Mouse (Mus musculus) heart, embryonic 16.5 days (tissue): Measurements from ENCODE around the gene Sncb. TPM values are rescaled to one million over a fixed set of nuclear protein-coding genes. Genes with fewer than 3 reads are reported as not detected.

Experiments used
- ATAC-seq: fragments of 200-750 bp; cut with Nextera tagmentation; replicated peaks from 2 replicates; pipeline ENCODE4 v1.8.0; 2017; ENCODE audit warnings: moderate number of reproducible peaks; ENCODE audit not compliant: insufficient read depth, low FRiP score; ENCODE audit errors: extremely low read depth
- H3K27ac ChIP-seq: fragments of 300-500 bp; sonication (generic); 2 replicates; pipeline ENCODE4 v1.5.1; 2014; ENCODE audit warnings: mild to moderate bottlenecking, low read length, control low read depth, moderate library complexity
- H3K27me3 ChIP-seq: fragments of 300-500 bp; sonication (generic); 2 replicates; pipeline ENCODE4 v1.6.1; 2014; ENCODE audit warnings: low read length, mixed read lengths; ENCODE audit not compliant: control insufficient read depth, insufficient read depth
- H3K36me3 ChIP-seq: fragments of 300-500 bp; sonication (generic); 2 replicates; pipeline ENCODE4 v1.6.1; 2014; ENCODE audit not compliant: control insufficient read depth, insufficient read depth
- H3K4me1 ChIP-seq: fragments of 300-500 bp; sonication (generic); 2 replicates; pipeline ENCODE4 v1.6.1; 2014; ENCODE audit warnings: low read length, mixed read lengths; ENCODE audit not compliant: control insufficient read depth, insufficient read depth
- H3K4me2 ChIP-seq: fragments of 300-500 bp; sonication (generic); 2 replicates; pipeline ENCODE4 v1.6.1; 2014; ENCODE audit warnings: low read depth, mild to moderate bottlenecking, control low read depth, low read length
- H3K4me3 ChIP-seq: fragments of 300-500 bp; sonication (generic); 2 replicates; pipeline ENCODE4 v1.5.1; 2014; ENCODE audit warnings: mild to moderate bottlenecking, control low read depth, low read length
- H3K9ac ChIP-seq: fragments of 300-500 bp; sonication (generic); 2 replicates; pipeline ENCODE4 v1.6.1; 2014; ENCODE audit warnings: low read length, control low read depth
- H3K9me3 ChIP-seq: fragments of 300-500 bp; sonication (generic); replicated peaks from 2 replicates; pipeline ENCODE4 v1.6.1; 2016; ENCODE audit warnings: low read length; ENCODE audit not compliant: control insufficient read depth
- WGBS: fragments of 180-500 bp; shearing (Covaris S2); extraction: QIAGEN DNeasy Blood & Tissue Kit; methylation state at CpG from one replicate; pipeline ENCODE4 v1.1.7; 2014; 5-methylcytosine and 5-hydroxymethylcytosine counted together
- polyA plus RNA-seq: library from polyadenylated mRNA; unstranded; fragments of >200 nt; fragmentation: Nextera tagmentation; extraction: Ambion mirVana; gene quantifications from 2 replicates; pipeline ENCODE4 v1.2.1, GENCODE M21; 2015

Gene Sncb
- polyA plus RNA-seq = not detected in 2 replicates

DNA sequence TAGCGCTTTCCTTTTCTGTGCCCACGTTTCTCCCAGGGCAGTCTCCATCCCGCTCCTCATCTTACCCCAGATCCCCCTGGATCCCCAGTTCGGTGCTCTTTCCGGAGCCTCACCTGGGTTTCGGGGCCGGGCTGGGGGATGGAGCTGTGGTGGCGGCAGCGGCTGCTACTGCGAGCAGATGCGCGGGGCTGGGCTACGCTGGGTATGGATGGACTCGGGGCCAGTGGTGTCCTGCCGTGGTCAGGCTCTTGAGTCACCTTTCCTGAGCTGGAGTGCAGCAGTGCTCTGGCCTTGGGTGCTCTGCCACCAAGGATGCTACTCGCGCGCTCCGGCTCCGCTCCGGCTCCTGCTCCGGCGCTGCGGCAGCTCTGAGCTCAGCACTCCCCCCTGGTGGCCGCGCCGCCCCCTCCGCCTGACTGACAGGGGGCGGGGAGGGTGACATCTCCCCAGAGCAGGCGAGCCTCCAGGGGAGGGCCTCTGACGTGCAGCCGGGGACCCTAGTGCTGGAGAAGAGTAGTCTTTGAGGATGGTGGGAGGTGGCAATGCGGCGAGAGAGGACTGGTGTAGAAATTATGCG is at the start of gene Sncb:
Gene Sncb, minus strand, starts transcription at position 404 of the 577 bp plus-strand sequence.
- no peak within 1 kb of the TSS for H3K9ac ChIP-seq
- peak within 1 kb of the TSS; percentile 34 for H3K4me3 ChIP-seq
- H3K4me2 ChIP-seq = peak within 1 kb of the TSS; percentile 56
- H3K36me3 ChIP-seq = no peaks in the 10 kb centered on the region
- no peak; the same call in 1 of the 2 replicates for ATAC-seq
- 2% methylated on average over 35 of the region's 35 CpGs for WGBS
- no peak within 1 kb of the TSS for H3K27ac ChIP-seq
- peaks cover 7% of the 10 kb centered on the region for H3K9me3 ChIP-seq
- H3K27me3 ChIP-seq = peaks cover 58% of the 10 kb centered on the region
- H3K4me1 ChIP-seq = peaks cover 7% of the 10 kb centered on the region

DNA sequence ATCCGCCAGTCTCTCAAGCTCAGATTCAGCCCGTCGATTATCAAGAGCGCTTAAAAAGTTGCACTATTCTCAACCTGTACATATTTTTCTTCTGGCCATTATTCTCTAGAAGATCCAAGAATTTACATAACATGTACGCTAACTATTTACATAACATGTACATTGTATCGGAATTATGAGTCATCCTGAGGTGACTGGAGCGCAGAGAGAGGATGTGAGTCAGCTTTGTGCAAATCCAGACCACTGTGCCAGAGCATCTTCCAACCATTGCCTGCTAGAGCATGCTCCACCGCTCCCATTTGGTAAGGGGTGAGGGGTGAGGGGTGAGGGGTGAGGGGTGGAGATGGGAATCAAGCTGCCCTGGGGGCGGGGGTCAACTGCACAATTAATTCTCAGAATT is 47.0 kb upstream of the Sncb start:
- H3K4me3 ChIP-seq = no peak overlapping the region
- no peak for ATAC-seq
- H3K27me3 ChIP-seq = no peaks in the 10 kb centered on the region
- no peak overlapping the region for H3K4me2 ChIP-seq
- H3K4me1 ChIP-seq = no peaks in the 10 kb centered on the region
- 77% methylated on average over 9 of the region's 9 CpGs for WGBS
- H3K36me3 ChIP-seq = no peaks in the 10 kb centered on the region
- H3K9ac ChIP-seq = no peak overlapping the region
- no peak overlapping the region for H3K27ac ChIP-seq
- H3K9me3 ChIP-seq = no peaks in the 10 kb centered on the region

DNA sequence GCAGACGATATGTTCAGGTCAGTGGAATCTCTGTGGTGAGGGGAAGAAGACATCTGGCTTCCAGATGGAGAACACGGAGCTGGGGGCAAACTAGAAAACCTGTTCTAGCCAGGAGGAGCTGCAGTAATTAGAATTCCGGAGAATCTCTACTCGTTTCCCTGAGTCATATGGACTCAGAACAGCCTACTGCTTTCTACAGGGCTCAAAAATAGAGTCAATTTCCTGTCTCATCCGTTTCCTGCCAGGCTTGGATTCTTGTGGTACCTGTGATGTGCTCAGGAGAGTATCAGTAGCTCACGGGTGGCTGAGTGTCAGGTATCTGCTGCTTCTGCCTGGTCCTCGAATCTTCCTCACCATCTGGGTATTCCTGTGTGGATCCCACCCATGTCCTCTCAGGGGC is 45.1 kb upstream of the Sncb start:
- H3K9ac ChIP-seq = no peak overlapping the region
- no peaks in the 10 kb centered on the region for H3K36me3 ChIP-seq
- H3K9me3 ChIP-seq = no peaks in the 10 kb centered on the region
- WGBS = 45% methylated on average over 7 of the region's 7 CpGs
- no peaks in the 10 kb centered on the region for H3K4me1 ChIP-seq
- H3K27ac ChIP-seq = no peak overlapping the region
- no peak overlapping the region for H3K4me3 ChIP-seq
- peaks cover 3% of the 10 kb centered on the region; the same call in 1 of the 2 replicates for H3K27me3 ChIP-seq
- no peak for ATAC-seq
- H3K4me2 ChIP-seq = no peak overlapping the region

DNA sequence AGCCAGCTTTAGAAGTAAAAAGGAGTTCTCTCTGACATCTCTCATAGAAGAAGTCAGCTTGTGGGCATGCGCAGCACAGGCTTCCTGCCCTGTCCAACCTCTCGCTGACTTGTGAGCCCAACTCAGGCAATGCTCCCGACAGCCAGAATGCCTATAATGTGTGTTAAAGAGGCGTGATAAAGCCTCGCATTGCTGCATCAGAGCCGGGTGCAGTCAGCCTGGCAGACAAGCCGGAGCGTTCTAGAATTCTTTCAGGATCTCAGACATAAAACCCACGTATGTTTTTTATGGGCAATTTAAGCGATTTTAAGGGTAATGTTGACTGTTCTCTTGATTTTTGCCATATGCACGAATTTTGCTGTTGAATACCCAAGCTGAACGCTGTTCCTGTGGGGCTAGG is 41.7 kb upstream of the Sncb start:
- ATAC-seq = no peak
- H3K27me3 ChIP-seq = peaks cover 18% of the 10 kb centered on the region
- WGBS = 66% methylated on average over 12 of the region's 12 CpGs
- no peak overlapping the region for H3K4me3 ChIP-seq
- H3K9ac ChIP-seq = no peak overlapping the region
- H3K4me2 ChIP-seq = no peak overlapping the region
- no peaks in the 10 kb centered on the region for H3K36me3 ChIP-seq
- H3K4me1 ChIP-seq = no peaks in the 10 kb centered on the region
- no peak overlapping the region for H3K27ac ChIP-seq
- no peaks in the 10 kb centered on the region; the same call in 1 of the 2 replicates for H3K9me3 ChIP-seq

DNA sequence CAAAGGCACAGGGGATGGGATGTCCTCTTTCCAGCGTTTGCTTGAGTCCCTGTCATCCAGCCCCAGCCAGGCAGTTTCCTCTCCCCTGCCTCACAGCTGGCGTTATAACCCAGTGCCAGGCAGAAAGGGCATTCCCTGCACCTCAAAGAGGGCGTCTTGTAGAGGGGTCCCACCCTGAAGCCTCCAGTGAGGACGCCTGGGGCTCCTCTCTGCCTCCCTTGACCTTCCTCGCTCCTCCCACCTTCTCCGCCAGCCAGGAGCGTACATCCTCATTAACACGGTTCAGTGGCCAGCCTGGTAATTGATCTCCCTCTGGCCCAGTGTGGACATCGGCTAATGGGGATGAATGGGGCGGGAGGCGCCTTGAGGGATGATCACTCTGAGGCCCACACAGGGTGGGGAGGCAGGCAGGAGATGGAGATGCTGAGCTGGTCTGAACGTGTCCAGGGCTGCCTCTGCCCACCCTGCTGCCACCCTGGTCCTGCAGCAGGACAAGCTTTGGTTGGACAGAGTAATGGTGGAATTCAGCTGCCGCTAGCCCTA is 40.1 kb upstream of the Sncb start:
- Histone ChIP-seq H3K4me2 (no peak overlapping the region), H3K9me3 (no peaks in the 10 kb centered on the region; the same call in 1 of the 2 replicates), H3K9ac (no peak overlapping the region), H3K27ac (no peak overlapping the region), H3K4me1 (no peaks in the 10 kb centered on the region), H3K36me3 (no peaks in the 10 kb centered on the region), H3K27me3 (peaks cover 18% of the 10 kb centered on the region), H3K4me3 (no peak overlapping the region)
- 47% methylated on average over 13 of the region's 13 CpGs for WGBS
- no peak for ATAC-seq

DNA sequence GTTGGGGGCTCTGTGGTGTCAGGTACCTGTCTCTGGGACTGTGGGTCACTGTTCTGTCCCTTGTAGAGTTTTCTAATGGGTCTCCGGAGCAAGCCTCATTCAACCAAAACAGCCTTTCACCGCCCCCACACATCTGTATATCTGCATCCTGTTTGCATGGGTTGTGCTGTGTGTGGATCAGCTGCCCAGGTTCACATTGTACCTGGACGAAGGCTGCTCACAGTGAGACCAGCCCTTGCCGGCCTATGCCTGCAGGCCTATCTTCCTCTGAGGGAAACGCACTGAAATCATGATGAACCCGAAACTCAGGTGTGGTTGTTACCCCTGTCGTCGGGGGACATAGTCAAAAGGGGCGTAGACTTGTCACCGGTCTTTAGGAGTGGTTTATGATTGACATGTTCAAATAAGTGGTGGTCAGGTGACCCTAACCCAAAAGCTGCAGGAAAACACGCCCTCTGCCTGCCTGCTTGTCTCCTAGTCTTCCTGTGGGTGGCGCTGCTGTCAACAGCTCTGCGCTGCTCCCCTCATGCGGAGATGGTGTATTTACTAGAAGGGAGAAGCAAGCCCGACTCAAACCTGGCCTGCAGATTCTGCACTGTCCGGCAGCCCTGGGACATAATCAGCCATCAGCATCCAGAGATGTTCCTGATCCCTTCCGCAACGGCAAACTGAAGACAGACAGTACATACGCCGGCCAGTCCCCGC is 38.9 kb upstream of the Sncb start:
- 41% methylated on average over 21 of the region's 21 CpGs for WGBS
- ATAC-seq = no peak
- Histone ChIP-seq H3K4me1 (no peaks in the 10 kb centered on the region), H3K27ac (no peak overlapping the region), H3K9ac (no peak overlapping the region), H3K4me2 (no peak overlapping the region), H3K27me3 (peaks cover 18% of the 10 kb centered on the region), H3K9me3 (no peaks in the 10 kb centered on the region; the same call in 1 of the 2 replicates), H3K36me3 (no peaks in the 10 kb centered on the region), H3K4me3 (no peak overlapping the region)

DNA sequence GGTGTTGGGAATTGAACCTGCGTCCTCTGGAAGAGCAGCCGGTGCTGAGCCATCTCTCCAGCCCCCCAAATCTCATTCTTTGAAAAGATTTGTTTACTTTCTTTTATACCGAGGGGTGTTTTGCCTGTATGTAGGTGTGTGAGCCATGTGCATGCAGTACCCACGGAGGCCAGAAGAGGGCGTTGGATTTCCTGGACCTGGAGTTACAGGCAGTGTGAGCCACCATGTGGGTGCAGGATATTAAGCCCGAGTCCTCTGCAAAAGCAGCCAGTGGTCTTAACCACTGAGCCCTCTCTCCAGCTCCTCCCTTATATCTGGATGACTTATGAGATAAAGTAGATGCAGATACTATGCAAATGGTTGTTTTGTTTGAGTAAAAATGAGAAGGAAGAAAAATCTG is 36.6 kb upstream of the Sncb start:
- Histone ChIP-seq H3K9me3 (no peaks in the 10 kb centered on the region; the same call in 1 of the 2 replicates), H3K4me2 (no peak overlapping the region), H3K9ac (no peak overlapping the region), H3K4me1 (no peaks in the 10 kb centered on the region), H3K27ac (no peak overlapping the region), H3K36me3 (no peaks in the 10 kb centered on the region), H3K4me3 (no peak overlapping the region), H3K27me3 (peaks cover 22% of the 10 kb centered on the region)
- WGBS = 78% methylated on average over 6 of the region's 6 CpGs
- no peak for ATAC-seq

DNA sequence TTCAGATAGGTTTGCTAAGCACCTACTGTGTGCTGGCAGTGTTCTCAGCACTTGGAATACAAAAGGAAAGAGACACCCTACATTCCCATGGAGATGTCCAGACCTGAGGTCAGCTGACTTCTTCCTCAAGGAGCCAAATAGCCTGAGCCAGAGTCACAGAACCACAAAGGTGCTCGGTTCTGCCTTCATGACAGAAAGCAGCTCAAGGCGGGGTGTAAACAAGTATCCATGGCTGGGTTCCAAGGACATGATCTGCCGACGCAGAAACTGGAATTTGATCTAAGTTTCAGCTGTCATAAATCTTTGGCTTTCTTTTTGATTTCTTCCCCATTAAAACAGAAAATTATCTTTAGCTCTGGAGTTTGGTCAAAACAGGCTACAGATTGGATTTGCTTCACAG is 33.8 kb upstream of the Sncb start:
- Histone ChIP-seq H3K4me2 (no peak overlapping the region; the same call in 1 of the 2 replicates), H3K9ac (no peak overlapping the region), H3K27me3 (peaks cover 18% of the 10 kb centered on the region), H3K4me3 (no peak overlapping the region), H3K4me1 (no peaks in the 10 kb centered on the region), H3K9me3 (no peaks in the 10 kb centered on the region; the same call in 1 of the 2 replicates), H3K36me3 (no peaks in the 10 kb centered on the region), H3K27ac (no peak overlapping the region)
- no peak for ATAC-seq
- 67% methylated on average over 4 of the region's 4 CpGs for whole genome bisulfite sequencing

DNA sequence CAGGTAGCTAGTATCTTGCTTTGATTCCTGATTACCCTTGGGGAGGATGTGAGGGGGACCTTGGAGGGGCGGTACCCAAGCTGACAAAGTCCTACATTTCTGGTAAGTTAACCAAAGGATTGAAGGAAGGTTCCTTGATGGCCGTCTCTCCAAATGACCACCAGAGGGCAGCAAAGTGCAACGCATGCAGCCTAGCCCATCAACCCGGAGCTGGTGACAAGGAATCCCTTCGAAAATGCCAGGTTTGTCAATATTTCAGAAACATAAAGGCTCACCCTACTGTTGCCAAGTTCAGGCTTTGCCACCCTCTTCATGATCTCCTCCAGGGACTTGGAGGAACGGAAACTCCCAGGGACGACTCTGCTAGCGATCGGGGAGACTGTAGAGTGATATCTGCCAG is 33.3 kb upstream of the Sncb start:
- WGBS = 12% methylated on average over 9 of the region's 9 CpGs
- Histone ChIP-seq H3K27ac (no peak overlapping the region), H3K9ac (no peak overlapping the region), H3K4me1 (no peaks in the 10 kb centered on the region), H3K4me2 (peak overlapping the region; percentile 53), H3K9me3 (no peaks in the 10 kb centered on the region; the same call in 1 of the 2 replicates), H3K36me3 (no peaks in the 10 kb centered on the region), H3K4me3 (no peak overlapping the region; the same call in 1 of the 2 replicates), H3K27me3 (peaks cover 18% of the 10 kb centered on the region)
- ATAC-seq = no peak
